Mouse (Mus musculus): Measurements from ENCODE around the gene Gm5089.

- no peak for TF ChIP-seq CTCF (IDR thresholded peaks at IDR 0.05; ENCODE audit: control insufficient read depth, insufficient read depth, insufficient replicate concordance, low read depth, low read length)
- no peak for TF ChIP-seq POLR2A (IDR thresholded peaks at IDR 0.05; ENCODE audit: control insufficient read depth, low read depth, low read length)
These were observed 10.6 kb upstream of the Gm5089 start for GRCm38 (mm10) chr14:122461500-122461899.
